Mouse (Mus musculus) neural tube, embryonic 11.5 days (tissue): Measurements from ENCODE around the gene Ankrd27. TPM values are rescaled to one million over a fixed set of nuclear protein-coding genes. Genes with fewer than 3 reads are reported as not detected.

Source experiments
- ATAC-seq: fragments of 200-750 bp; cut with Nextera tagmentation; 2 replicates; pipeline ENCODE4 v1.8.0; 2017; ENCODE audit warnings: moderate number of reproducible peaks, mild to moderate bottlenecking, moderate TSS enrichment, moderate library complexity; ENCODE audit not compliant: insufficient read depth, low FRiP score, low TSS enrichment
- DNase-seq: peaks from one replicate; pipeline ENCODE4 v3.0.0-alpha.2; 2015; ENCODE audit warnings: low spot score
- H3K27ac ChIP-seq: fragments of 300-500 bp; sonication (generic); 2 replicates; pipeline ENCODE4 v1.5.1; 2014; ENCODE audit warnings: low read depth, mild to moderate bottlenecking, low read length
- H3K27me3 ChIP-seq: fragments of 300-500 bp; sonication (generic); 2 replicates; pipeline ENCODE4 v1.6.1; 2014; ENCODE audit warnings: mild to moderate bottlenecking, low read length, mixed read lengths; ENCODE audit not compliant: control insufficient read depth, insufficient read depth
- H3K36me3 ChIP-seq: fragments of 300-500 bp; sonication (generic); 2 replicates; pipeline ENCODE4 v1.6.1; 2014; ENCODE audit warnings: mild to moderate bottlenecking, low read length, moderate library complexity, mixed read lengths; ENCODE audit not compliant: control insufficient read depth, insufficient read depth
- H3K4me1 ChIP-seq: fragments of 300-500 bp; sonication (generic); 2 replicates; pipeline ENCODE4 v1.6.1; 2014; ENCODE audit warnings: low read length, mixed read lengths; ENCODE audit not compliant: control insufficient read depth, insufficient read depth
- H3K4me2 ChIP-seq: fragments of 300-500 bp; sonication (generic); 2 replicates; pipeline ENCODE4 v1.6.1; 2014; ENCODE audit warnings: low read depth, mild to moderate bottlenecking, moderate library complexity
- H3K4me3 ChIP-seq: fragments of 300-500 bp; sonication (generic); 2 replicates; pipeline ENCODE4 v1.5.1; 2014; ENCODE audit warnings: low read depth, low read length
- H3K9ac ChIP-seq: fragments of 300-500 bp; sonication (generic); 2 replicates; pipeline ENCODE4 v1.6.1; 2014; ENCODE audit warnings: mild to moderate bottlenecking, low read length
- H3K9me3 ChIP-seq: fragments of 300-500 bp; sonication (generic); 2 replicates; pipeline ENCODE4 v1.6.1; 2016; ENCODE audit warnings: low read length; ENCODE audit not compliant: control insufficient read depth
- WGBS: fragments of 180-500 bp; shearing (Covaris S2); extraction: QIAGEN DNeasy Blood & Tissue Kit; methylation state at CpG from one replicate; pipeline ENCODE4 v1.1.7; 2014; 5-methylcytosine and 5-hydroxymethylcytosine counted together
- polyA plus RNA-seq: library from polyadenylated mRNA; unstranded; fragments of >200 nt; fragmentation: Nextera tagmentation; extraction: Ambion mirVana; gene quantifications from 2 replicates; pipeline ENCODE4 v1.2.1, GENCODE M21; 2014

Gene Ankrd27
- polyA plus RNA-seq, 1 experiment from 2014 or later, result 28.2 TPM

DNA sequence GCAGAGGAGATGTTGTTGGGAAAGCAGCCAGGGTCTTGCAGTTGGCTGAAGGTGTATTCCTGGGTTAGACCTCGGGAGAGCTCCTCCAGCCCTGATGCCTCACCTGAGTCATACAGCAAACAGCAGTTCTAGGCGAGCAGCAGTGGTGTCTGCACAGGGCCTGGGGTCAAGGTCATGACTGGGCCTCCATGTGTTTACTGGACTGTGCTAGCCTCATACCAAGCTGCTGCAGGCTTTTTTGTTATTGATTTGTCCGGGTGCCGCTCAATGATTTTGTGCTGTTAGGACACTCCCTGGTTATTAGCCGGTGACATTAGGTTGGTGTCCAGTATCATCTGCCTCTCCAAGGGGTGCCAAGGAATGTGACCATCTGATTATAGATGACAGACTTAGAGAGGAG is 1.7 kb downstream of the Ankrd27 start:
- no peak for DNase-seq
- Histone ChIP-seq H3K4me2 (no peak overlapping the region), H3K9me3 (no peaks in the 10 kb centered on the region), H3K27me3 (peaks cover 21% of the 10 kb centered on the region), H3K4me3 (no peak overlapping the region), H3K27ac (no peak overlapping the region), H3K36me3 (no peaks in the 10 kb centered on the region; the same call in 1 of the 2 replicates), H3K4me1 (peaks cover 9% of the 10 kb centered on the region), H3K9ac (no peak overlapping the region)
- WGBS, result 82% methylated on average over 5 of the region's 5 CpGs
- no peak for ATAC-seq

DNA sequence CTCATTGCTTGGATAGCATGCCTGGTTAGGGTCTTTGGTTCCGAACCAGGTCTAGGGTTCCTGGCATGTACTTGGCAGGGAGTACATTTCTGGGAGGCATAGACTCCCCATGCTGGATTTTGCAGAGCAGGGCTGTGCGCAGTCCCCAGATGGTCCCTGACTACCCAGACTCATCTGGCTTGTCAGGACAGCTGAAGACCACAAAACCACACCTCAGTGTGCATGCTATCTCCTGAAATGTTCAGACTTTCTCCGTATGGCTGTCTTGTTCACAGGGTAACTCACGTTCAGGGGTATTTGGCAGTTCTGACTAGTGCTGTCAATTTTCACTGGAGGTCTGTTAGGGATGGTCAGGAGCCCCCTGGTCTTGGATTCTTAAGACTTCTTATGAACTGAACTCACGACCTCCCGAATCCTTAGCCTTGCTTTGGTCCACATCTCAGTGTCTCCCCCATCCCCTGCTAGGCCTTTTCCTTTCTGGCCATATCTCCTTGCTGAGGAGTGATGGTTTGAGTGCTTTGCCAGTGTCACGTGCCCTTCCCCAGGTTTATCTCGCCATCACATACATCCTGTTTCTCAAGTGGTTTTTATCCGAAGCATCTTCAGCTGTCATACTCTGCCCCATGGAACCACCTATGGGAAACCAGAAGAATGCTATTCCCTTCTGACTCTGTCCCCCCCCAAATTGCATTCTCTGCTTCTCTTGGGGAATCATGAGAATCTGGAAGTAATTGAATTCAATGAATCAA is 2.8 kb downstream of the Ankrd27 start:
- Histone ChIP-seq H3K27me3 (peaks cover 14% of the 10 kb centered on the region), H3K4me2 (no peak overlapping the region), H3K9me3 (no peaks in the 10 kb centered on the region), H3K27ac (no peak overlapping the region), H3K36me3 (no peaks in the 10 kb centered on the region; the same call in 1 of the 2 replicates), H3K4me3 (no peak overlapping the region), H3K9ac (no peak overlapping the region), H3K4me1 (peaks cover 9% of the 10 kb centered on the region)
- DNase-seq (no peak), ATAC-seq (no peak)
- 88% methylated on average over 9 of the region's 9 CpGs for WGBS

DNA sequence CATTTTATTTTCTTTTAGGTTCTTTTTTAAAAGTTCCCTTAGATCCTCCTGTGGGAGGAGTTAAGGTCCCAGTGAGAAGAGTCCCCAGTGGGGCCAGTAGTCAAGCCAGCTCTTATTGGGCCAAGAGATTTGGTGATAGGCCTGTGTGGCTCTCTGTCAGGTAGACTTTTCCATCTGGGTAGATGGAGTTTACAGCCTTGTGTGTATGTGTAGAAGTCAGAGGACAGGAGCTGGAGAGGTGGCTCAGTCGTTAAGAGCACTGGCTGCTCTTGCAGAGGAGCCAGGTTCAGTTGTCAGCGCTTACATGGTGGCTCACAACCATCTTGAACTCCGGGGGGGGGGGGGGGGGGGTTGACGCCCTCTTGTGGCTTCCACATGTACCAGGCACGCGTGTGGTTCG is 3.4 kb downstream of the Ankrd27 start:
- no peaks in the 10 kb centered on the region for H3K9me3 ChIP-seq
- DNase-seq, result no peak
- H3K27ac ChIP-seq, result no peak overlapping the region
- H3K4me3 ChIP-seq, result no peak overlapping the region
- WGBS, result 85% methylated on average over 7 of the region's 7 CpGs
- H3K4me1 ChIP-seq, result peaks cover 7% of the 10 kb centered on the region
- no peaks in the 10 kb centered on the region; the same call in 1 of the 2 replicates for H3K36me3 ChIP-seq
- no peak for ATAC-seq
- no peak overlapping the region for H3K9ac ChIP-seq
- H3K27me3 ChIP-seq, result peaks cover 8% of the 10 kb centered on the region
- no peak overlapping the region for H3K4me2 ChIP-seq

DNA sequence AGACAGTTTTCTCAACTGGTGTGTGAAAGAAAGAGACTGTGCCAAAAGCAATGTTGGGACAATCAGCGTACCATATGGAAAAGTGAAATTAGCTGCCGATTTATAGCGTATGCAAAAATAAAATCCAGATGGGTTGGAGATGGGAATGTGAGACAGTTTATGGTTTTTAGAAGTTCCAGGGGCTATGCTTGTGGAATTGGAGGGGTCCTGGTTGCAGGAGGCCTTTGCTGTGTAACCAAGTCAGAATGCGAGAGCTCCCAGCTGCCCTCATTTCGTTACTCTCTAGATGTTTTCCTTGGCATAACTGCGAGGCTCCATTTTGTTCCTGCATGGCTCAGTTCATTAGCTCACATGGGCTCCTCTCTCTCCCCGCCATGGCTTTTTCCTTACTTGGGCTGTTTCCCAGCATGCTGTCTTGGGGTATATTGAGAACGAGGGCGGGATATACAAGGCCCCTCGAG is 4.7 kb downstream of the Ankrd27 start:
- Histone ChIP-seq H3K36me3 (peaks cover 2% of the 10 kb centered on the region), H3K27me3 (no peaks in the 10 kb centered on the region), H3K4me1 (peaks cover 5% of the 10 kb centered on the region; the same call in 1 of the 2 replicates), H3K4me3 (no peak overlapping the region), H3K9me3 (no peaks in the 10 kb centered on the region), H3K27ac (no peak overlapping the region), H3K4me2 (no peak overlapping the region), H3K9ac (no peak overlapping the region)
- no peak for DNase-seq
- no peak for ATAC-seq
- WGBS, result 94% methylated on average over 10 of the region's 10 CpGs

DNA sequence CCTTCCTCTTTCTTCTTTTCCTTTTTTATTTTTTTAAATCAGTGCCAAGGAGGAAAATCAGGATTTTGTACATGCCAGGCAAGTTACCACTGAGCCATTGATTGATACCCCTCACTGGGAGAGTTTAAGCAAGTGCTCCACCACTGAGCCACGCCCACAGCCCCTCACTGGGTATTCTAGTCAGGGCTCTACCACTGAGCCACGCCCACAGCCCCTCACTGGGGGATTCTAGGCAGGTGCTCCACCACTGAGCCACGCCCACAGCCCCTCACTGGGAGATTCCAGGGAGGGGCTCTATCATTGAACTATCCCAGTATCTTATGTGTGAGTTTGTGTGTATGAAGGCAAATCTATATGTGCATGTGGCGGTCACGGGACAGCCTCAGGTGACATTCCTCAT is 8.3 kb downstream of the Ankrd27 start:
- H3K27me3 ChIP-seq, result no peaks in the 10 kb centered on the region
- no peak overlapping the region for H3K4me3 ChIP-seq
- H3K9me3 ChIP-seq, result no peaks in the 10 kb centered on the region
- DNase-seq, result no peak
- H3K4me1 ChIP-seq, result no peaks in the 10 kb centered on the region
- no peak overlapping the region for H3K27ac ChIP-seq
- 86% methylated on average over 5 of the region's 5 CpGs for WGBS
- ATAC-seq, result no peak
- H3K4me2 ChIP-seq, result no peak overlapping the region
- H3K9ac ChIP-seq, result no peak overlapping the region
- peaks cover 2% of the 10 kb centered on the region for H3K36me3 ChIP-seq

DNA sequence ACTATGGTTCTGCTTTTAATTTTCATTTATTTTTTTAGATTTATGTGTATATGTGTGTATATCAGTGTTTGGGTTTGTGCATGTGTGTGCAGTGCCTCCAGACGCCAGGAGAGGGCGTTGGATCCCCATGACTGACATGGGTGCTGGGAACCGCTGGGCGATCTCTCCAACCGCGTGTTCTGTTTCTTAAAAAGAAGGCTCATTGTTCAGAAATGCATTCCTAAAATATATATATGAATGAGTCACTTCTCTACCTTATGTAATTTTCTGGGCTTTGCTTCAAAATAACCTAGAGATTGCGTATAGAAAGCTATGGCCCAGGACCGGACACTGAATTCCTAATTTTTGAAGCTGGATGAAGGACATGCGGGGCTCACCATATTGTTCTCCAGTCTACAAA is 13.4 kb downstream of the Ankrd27 start:
- H3K4me2 ChIP-seq, result no peak overlapping the region
- H3K4me1 ChIP-seq, result no peaks in the 10 kb centered on the region
- ATAC-seq (no peak), DNase-seq (no peak)
- no peaks in the 10 kb centered on the region for H3K9me3 ChIP-seq
- peaks cover 4% of the 10 kb centered on the region for H3K36me3 ChIP-seq
- 94% methylated on average over 9 of the region's 9 CpGs for WGBS
- H3K27ac ChIP-seq, result no peak overlapping the region
- no peaks in the 10 kb centered on the region for H3K27me3 ChIP-seq
- H3K9ac ChIP-seq, result no peak overlapping the region
- H3K4me3 ChIP-seq, result no peak overlapping the region

DNA sequence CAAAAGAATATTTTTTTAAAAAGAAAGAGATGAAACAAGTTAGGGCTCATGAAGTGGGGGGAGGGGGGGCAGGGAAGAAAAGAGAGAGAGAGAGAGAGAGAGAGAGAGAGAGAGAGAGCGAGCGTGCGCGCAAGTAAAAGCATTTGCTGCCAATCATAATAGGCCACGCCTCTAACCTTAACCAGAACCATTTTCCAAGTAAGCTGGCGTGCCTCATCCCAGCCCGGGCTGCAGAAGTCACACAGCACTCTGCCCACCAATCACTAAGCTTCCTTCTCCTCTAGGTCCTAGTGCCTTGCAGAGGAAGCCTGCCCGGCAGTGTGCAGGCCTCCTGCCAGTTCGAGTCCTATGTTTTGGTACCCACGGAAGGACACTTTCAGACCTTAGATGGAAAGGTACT is 14.0 kb downstream of the Ankrd27 start:
- Histone ChIP-seq H3K9me3 (no peaks in the 10 kb centered on the region), H3K4me1 (no peaks in the 10 kb centered on the region), H3K27ac (no peak overlapping the region), H3K4me3 (no peak overlapping the region), H3K36me3 (peaks cover 4% of the 10 kb centered on the region), H3K4me2 (no peak overlapping the region), H3K9ac (no peak overlapping the region), H3K27me3 (no peaks in the 10 kb centered on the region)
- 94% methylated on average over 10 of the region's 10 CpGs for WGBS
- DNase-seq (no peak), ATAC-seq (no peak)

DNA sequence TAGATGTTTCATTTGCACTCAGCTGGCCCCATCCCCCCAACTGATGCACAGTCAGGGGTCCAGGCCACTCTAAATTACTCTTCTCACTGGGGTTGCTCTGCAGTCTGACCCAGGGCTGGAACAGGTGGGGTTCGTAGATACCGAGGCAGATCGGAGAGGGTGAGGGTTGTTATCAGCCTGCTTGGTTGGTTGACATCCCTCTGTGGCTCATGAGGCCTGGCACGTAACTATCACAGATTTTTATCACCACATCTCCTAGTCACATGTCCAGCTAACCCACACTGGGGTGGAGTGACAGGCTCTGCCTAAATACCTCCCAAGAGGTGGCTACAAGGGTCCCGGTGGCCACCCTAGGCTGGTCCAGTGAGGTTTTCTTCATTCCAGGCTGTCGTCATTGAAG is 15.1 kb downstream of the Ankrd27 start:
- H3K4me3 ChIP-seq, result no peak overlapping the region
- H3K36me3 ChIP-seq, result peaks cover 2% of the 10 kb centered on the region; the same call in 1 of the 2 replicates

DNA sequence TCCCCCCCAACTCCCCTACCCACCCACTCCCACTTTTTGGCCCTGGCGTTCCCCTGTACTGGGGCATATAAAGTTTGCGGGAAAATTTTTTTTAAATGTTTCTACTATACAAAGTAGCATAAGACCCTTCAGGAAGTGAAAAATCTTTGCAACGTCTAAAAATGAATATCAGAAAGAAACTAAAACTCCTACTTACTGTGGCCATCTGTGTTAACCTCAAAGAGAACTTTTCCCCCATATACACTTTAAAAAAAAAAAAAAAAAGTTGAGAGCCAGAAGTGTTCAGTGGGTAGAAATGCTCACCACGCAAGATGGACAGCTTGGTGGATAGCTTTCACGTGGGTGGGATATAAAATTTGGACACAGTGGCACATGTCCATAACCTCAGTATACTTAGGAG is 16.7 kb downstream of the Ankrd27 start:
- Histone ChIP-seq H3K9ac (no peak overlapping the region), H3K4me3 (no peak overlapping the region), H3K4me1 (no peaks in the 10 kb centered on the region), H3K27me3 (no peaks in the 10 kb centered on the region), H3K4me2 (no peak overlapping the region), H3K9me3 (no peaks in the 10 kb centered on the region), H3K36me3 (peaks cover 2% of the 10 kb centered on the region; the same call in 1 of the 2 replicates), H3K27ac (no peak overlapping the region)
- ATAC-seq, result no peak
- no peak for DNase-seq
- 98% methylated on average over 5 of the region's 5 CpGs for WGBS

More for the DNA sequence above, 15.1 kb downstream of the Ankrd27 start:
- ATAC-seq (no peak), DNase-seq (no peak)
- Histone ChIP-seq H3K4me2 (no peak overlapping the region), H3K9ac (no peak overlapping the region), H3K9me3 (no peaks in the 10 kb centered on the region), H3K27me3 (no peaks in the 10 kb centered on the region), H3K4me1 (no peaks in the 10 kb centered on the region), H3K27ac (no peak overlapping the region)
- WGBS, result 96% methylated on average over 6 of the region's 6 CpGs
